Mouse (Mus musculus) lung, adult 2 months (tissue): Measurements from ENCODE around the gene Slc8a1.

Experiments used
- CTCF ChIP-seq: fragments of 200-500 bp; IDR thresholded peaks from 2 replicates; pipeline ENCODE4 v1.5.1; 2011; ENCODE audit warnings: mild to moderate bottlenecking, low read length, control low read depth; ENCODE audit not compliant: insufficient read depth
- POLR2A ChIP-seq: fragments of 200-500 bp; IDR thresholded peaks from 2 replicates; pipeline ENCODE4 v1.6.1; 2011; ENCODE audit warnings: low read depth, mild to moderate bottlenecking, control low read depth, low read length, borderline replicate concordance; ENCODE audit errors: extremely low read depth

GRCm38 (mm10) chr17:81529849-81530248 is 208.3 kb downstream of the Slc8a1 start:
- TF ChIP-seq POLR2A: no peak
- TF ChIP-seq CTCF: no peak
